Mouse (Mus musculus): ENCODE measurements at regions not wholly inside any gene's neighbourhood (a gene's known extent, or its start where the extent isn't known, plus 50 kb on each side); places are given as distances from the start of the nearest gene placed in this dataset.

DNA sequence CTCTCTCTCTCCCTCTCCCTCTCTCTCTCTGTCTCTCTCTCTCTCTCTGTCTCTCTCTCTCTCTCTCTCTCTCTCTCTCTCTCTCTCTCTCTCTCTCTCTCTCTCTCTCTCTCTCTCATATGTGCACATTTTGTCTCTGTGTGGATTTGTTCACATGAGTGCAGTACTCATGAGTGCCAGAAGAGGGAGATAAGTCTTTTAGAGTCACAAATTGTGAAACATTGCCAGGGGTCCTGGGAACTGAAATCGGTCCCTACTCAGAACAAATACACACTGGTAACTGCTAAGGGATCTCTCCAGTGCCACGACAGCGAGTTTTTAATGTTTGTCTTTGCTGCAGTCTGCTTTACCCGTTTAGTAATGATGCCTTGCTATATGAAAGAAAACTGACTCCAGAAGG is 356.2 kb upstream of the Igbp1b start:
- DNase-seq = no peak

DNA sequence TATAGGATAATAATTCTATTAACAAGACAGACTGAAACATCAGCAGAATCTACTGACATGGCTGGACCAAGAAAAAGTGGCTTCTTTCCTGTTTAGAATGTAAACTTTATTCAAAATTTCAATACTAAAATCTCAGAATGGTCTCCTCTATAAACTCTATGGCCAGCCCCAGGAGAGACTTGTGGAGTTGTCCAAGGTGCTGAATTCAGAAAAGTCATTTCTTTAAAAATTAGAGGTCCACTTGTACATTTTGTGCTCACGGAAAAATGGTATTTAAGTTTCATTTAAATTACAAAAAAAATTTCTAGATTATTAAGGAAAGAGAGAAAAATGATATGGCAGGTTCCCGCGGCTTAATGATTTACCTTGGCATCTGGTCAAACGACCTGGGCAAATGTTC is 352.2 kb upstream of the Igbp1b start:
- DNase-seq = no peak
